Mouse (Mus musculus): ENCODE results near the gene Slc6a11.

DNA sequence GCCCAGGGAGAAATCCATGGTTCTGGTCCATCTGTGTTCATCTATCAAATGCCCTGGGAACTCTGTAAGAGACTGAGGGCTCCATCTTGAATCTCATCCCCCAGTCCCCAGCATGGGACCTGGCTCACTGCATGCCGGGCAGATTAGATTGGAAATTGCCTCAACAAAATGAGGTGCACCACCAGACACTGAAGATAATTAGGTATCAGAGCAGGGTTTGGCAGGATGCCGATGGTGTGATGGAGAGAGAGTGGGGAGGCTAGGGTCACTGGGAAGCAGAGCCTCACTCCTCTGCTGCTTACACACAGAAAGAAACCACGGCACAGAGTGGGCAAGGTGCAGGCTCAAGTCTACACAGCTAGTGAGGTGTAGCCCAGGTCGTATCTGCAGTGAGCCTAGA is 164.0 kb downstream of the Slc6a11 start:
- TF ChIP-seq CTCF (IDR thresholded peaks at IDR 0.05; ENCODE audit: borderline replicate concordance, insufficient read depth, low read depth, low read length), result no peak
- TF ChIP-seq POLR2A (IDR thresholded peaks at IDR 0.05; ENCODE audit: borderline replicate concordance, insufficient read depth, low read length), result no peak

Data from cerebellum, adult 2 months (tissue).